Mouse (Mus musculus) liver, postnatal 0 days (tissue): ENCODE data around the gene Hivep3. TPM values are rescaled to one million over a fixed set of nuclear protein-coding genes. Genes with fewer than 3 reads are reported as not detected.

Experiments used
- ATAC-seq: fragments of 200-750 bp; cut with Nextera tagmentation; 2 replicates; pipeline ENCODE4 v1.8.0; 2017; ENCODE audit warnings: mild to moderate bottlenecking, moderate library complexity
- DNase-seq: peaks from one replicate; pipeline ENCODE4 v3.0.0-alpha.2; 2016
- H3K27ac ChIP-seq: fragments of 300-500 bp; sonication (generic); 2 replicates; pipeline ENCODE4 v1.5.1; 2014; ENCODE audit warnings: antibody characterized with exemption, moderate library complexity, mild to moderate bottlenecking, low read depth
- H3K27me3 ChIP-seq: fragments of 300-500 bp; sonication (generic); 2 replicates; pipeline ENCODE4 v1.6.1; 2014; ENCODE audit warnings: low read length, control low read depth, mixed read lengths; ENCODE audit not compliant: insufficient read depth
- H3K36me3 ChIP-seq: fragments of 300-500 bp; sonication (generic); replicated peaks from 2 replicates; pipeline ENCODE4 v1.6.1; 2014; ENCODE audit warnings: mild to moderate bottlenecking, control low read depth, low read length, moderate library complexity, mixed read lengths; ENCODE audit not compliant: insufficient read depth
- H3K4me1 ChIP-seq: fragments of 300-500 bp; sonication (generic); 2 replicates; pipeline ENCODE4 v1.6.1; 2014; ENCODE audit warnings: antibody characterized with exemption, mild to moderate bottlenecking, control low read depth; ENCODE audit not compliant: insufficient read depth
- H3K4me2 ChIP-seq: fragments of 300-500 bp; sonication (generic); 2 replicates; pipeline ENCODE4 v1.6.1; 2014; ENCODE audit warnings: low read depth, mild to moderate bottlenecking, low read length, moderate library complexity, mixed read lengths
- H3K4me3 ChIP-seq: fragments of 300-500 bp; sonication (generic); 2 replicates; pipeline ENCODE4 v1.5.1; 2014; ENCODE audit warnings: low read depth, low read length
- H3K9ac ChIP-seq: fragments of 300-500 bp; sonication (generic); replicated peaks from 2 replicates; pipeline ENCODE4 v1.6.1; 2014; ENCODE audit warnings: mild to moderate bottlenecking, moderate library complexity
- H3K9me3 ChIP-seq: fragments of 300-500 bp; sonication (generic); 2 replicates; pipeline ENCODE4 v1.6.1; 2016; ENCODE audit warnings: mild to moderate bottlenecking, control low read depth, low read length, mixed read lengths
- CTCF ChIP-seq: sonication (generic); IDR thresholded peaks from 2 replicates; pipeline ENCODE4 v1.5.1; 2016; ENCODE audit warnings: antibody characterized with exemption, low read depth
- EP300 ChIP-seq: IDR thresholded peaks from 2 replicates; pipeline ENCODE4 v1.6.1; 2016; ENCODE audit warnings: antibody characterized with exemption, low read depth, mild to moderate bottlenecking
- WGBS: fragments of 180-500 bp; shearing (Covaris S2); extraction: QIAGEN DNeasy Blood & Tissue Kit; methylation state at CpG from one replicate; pipeline ENCODE4 v1.1.7; 2014; ENCODE audit not compliant: insufficient replicate concordance; 5-methylcytosine and 5-hydroxymethylcytosine counted together
- polyA plus RNA-seq: library from polyadenylated mRNA; unstranded; fragments of >200 nt; fragmentation: Nextera tagmentation; extraction: Ambion mirVana; gene quantifications from 2 replicates; pipeline ENCODE4 v1.2.1, GENCODE M21; 2015

Hivep3 gene
- polyA plus RNA-seq, 1 experiment from 2014 or later, result 3.8 TPM

- TF ChIP-seq EP300 (no peak), CTCF (peak; percentile 85)
- H3K4me3 ChIP-seq, result no peak overlapping the region
- H3K27me3 ChIP-seq, result no peaks in the 10 kb centered on the region
- no peaks in the 10 kb centered on the region for H3K4me1 ChIP-seq
- H3K9ac ChIP-seq, result no peak overlapping the region
- 29% methylated on average over 8 of the region's 8 CpGs for WGBS
- no peaks in the 10 kb centered on the region for H3K36me3 ChIP-seq
- no peak overlapping the region for H3K27ac ChIP-seq
- DNase-seq (peak; percentile 58), ATAC-seq (no peak)
- H3K4me2 ChIP-seq, result no peak overlapping the region
- H3K9me3 ChIP-seq, result no peaks in the 10 kb centered on the region
These were observed 386.7 kb downstream of the Hivep3 start for GRCm38 (mm10) chr4:120120276-120120675.

DNA sequence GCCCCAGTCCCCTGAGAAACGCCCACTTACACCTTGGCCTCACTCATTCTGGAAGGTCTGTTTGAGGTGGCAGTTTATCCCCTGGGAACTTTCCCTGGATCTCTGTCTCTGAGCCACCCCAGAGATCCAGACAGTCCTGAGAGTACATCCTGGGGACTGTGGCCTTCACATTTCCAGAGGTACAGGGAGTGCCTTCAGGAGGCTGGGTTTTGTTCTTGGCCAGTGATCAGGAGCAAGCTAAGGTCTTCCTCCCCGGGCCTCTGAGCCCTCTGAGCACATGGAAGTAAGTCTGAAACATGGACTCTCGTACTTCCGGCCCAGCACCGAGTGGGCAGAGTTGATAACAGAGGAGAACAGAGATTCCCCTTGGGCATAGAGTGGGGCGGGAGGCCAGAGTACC, 391.1 kb downstream of the Hivep3 start:
- TF ChIP-seq CTCF (no peak), EP300 (no peak)
- Histone ChIP-seq H3K36me3 (no peaks in the 10 kb centered on the region), H3K4me1 (no peaks in the 10 kb centered on the region; the same call in 1 of the 2 replicates), H3K9me3 (no peaks in the 10 kb centered on the region), H3K4me2 (no peak overlapping the region), H3K27me3 (no peaks in the 10 kb centered on the region), H3K4me3 (no peak overlapping the region), H3K27ac (no peak overlapping the region), H3K9ac (no peak overlapping the region)
- WGBS, result 77% methylated on average over 6 of the region's 6 CpGs
- DNase-seq (no peak), ATAC-seq (no peak)

- Histone ChIP-seq H3K27me3 (no peaks in the 10 kb centered on the region), H3K9ac (no peak overlapping the region), H3K9me3 (no peaks in the 10 kb centered on the region), H3K4me3 (no peak overlapping the region), H3K4me1 (no peaks in the 10 kb centered on the region; the same call in 1 of the 2 replicates), H3K4me2 (no peak overlapping the region), H3K27ac (no peak overlapping the region), H3K36me3 (no peaks in the 10 kb centered on the region)
- DNase-seq, result no peak
- no peak for ATAC-seq
- TF ChIP-seq EP300, result no peak
- TF ChIP-seq CTCF, result no peak
- 70% methylated on average over 6 of the region's 6 CpGs for WGBS
These were observed 392.5 kb downstream of the Hivep3 start for GRCm38 (mm10) chr4:120126047-120126446.

- H3K36me3 ChIP-seq, result no peaks in the 10 kb centered on the region
- DNase-seq (no peak), ATAC-seq (no peak)
- no peak overlapping the region for H3K4me3 ChIP-seq
- no peaks in the 10 kb centered on the region for H3K9me3 ChIP-seq
- no peak overlapping the region for H3K9ac ChIP-seq
- H3K4me2 ChIP-seq, result no peak overlapping the region
- H3K27me3 ChIP-seq, result no peaks in the 10 kb centered on the region
- 77% methylated on average over 3 of the region's 3 CpGs for WGBS
- H3K27ac ChIP-seq, result no peak overlapping the region
- H3K4me1 ChIP-seq, result no peaks in the 10 kb centered on the region; the same call in 1 of the 2 replicates
- TF ChIP-seq EP300, result no peak
- TF ChIP-seq CTCF, result no peak
These were observed 393.7 kb downstream of the Hivep3 start for GRCm38 (mm10) chr4:120127333-120127732.

GRCm38 (mm10) chr4:120128033-120128432, 394.4 kb downstream of the Hivep3 start:
- ATAC-seq, result no peak
- no peak for DNase-seq
- TF ChIP-seq CTCF (no peak), EP300 (no peak)

GRCm38 (mm10) chr4:120129233-120129885, 395.8 kb downstream of the Hivep3 start:
- no peak overlapping the region for H3K27ac ChIP-seq
- ATAC-seq, result peak; percentile 43
- H3K9ac ChIP-seq, result no peak overlapping the region
- no peak overlapping the region for H3K4me3 ChIP-seq
- no peaks in the 10 kb centered on the region for H3K27me3 ChIP-seq
- no peak overlapping the region for H3K4me2 ChIP-seq
- no peaks in the 10 kb centered on the region; the same call in 1 of the 2 replicates for H3K4me1 ChIP-seq
- H3K36me3 ChIP-seq, result no peaks in the 10 kb centered on the region
- WGBS, result 38% methylated on average over 4 of the region's 4 CpGs
- peak; percentile 51 for DNase-seq
- TF ChIP-seq CTCF, result peak; percentile 93
- TF ChIP-seq EP300, result no peak
- no peaks in the 10 kb centered on the region for H3K9me3 ChIP-seq

More at GRCm38 (mm10) chr4:120128033-120128432, 394.4 kb downstream of the Hivep3 start:
- H3K9me3 ChIP-seq, result no peaks in the 10 kb centered on the region
- H3K36me3 ChIP-seq, result no peaks in the 10 kb centered on the region
- H3K4me3 ChIP-seq, result no peak overlapping the region
- no peak overlapping the region for H3K4me2 ChIP-seq
- H3K9ac ChIP-seq, result no peak overlapping the region
- H3K27me3 ChIP-seq, result no peaks in the 10 kb centered on the region
- no peaks in the 10 kb centered on the region; the same call in 1 of the 2 replicates for H3K4me1 ChIP-seq
- 60% methylated on average over 4 of the region's 4 CpGs for WGBS
- H3K27ac ChIP-seq, result no peak overlapping the region
